Mouse (Mus musculus) frontal cortex, postnatal 25 days (tissue): ENCODE data around the gene Klrb1b.
"Not testable (repeated sequence)": the region's sequence is repeated elsewhere in the genome, so short reads cannot be mapped to it uniquely, and the experiment has no call there.

Source experiments
- DNase-seq, 2 experiments: peaks; one replicate each; pipeline ENCODE4 v3.0.0; 2022; ENCODE audit warnings: low spot score in 2 of 2

Gene Klrb1b

GRCm38 (mm10) chr6:128799896-128800270 lies 26.2 kb downstream of the Klrb1b start:
- no peak for DNase-seq

- peak; percentile 85 to 86 for DNase-seq
These were observed 26.8 kb downstream of the Klrb1b start for GRCm38 (mm10) chr6:128799144-128799895.

- DNase-seq, result peak; percentile 74 to 84
These were observed 27.4 kb downstream of the Klrb1b start for GRCm38 (mm10) chr6:128798772-128799143.

GRCm38 (mm10) chr6:128797936-128798771 lies 28.0 kb downstream of the Klrb1b start:
- DNase-seq, result no peak

GRCm38 (mm10) chr6:128797185-128797905 lies 28.8 kb downstream of the Klrb1b start:
- no peak for DNase-seq

- DNase-seq, result no peak
These were observed 29.7 kb downstream of the Klrb1b start for GRCm38 (mm10) chr6:128796321-128796955.

GRCm38 (mm10) chr6:128793734-128794133 lies 32.4 kb downstream of the Klrb1b start:
- DNase-seq, result no peak

- DNase-seq, result not testable (repeated sequence)
These were observed 35.6 kb downstream of the Klrb1b start for GRCm38 (mm10) chr6:128790491-128790994.

GRCm38 (mm10) chr6:128789115-128789514 lies 37.0 kb downstream of the Klrb1b start, which contains the start of gene Klrb1c:
Klrb1c (minus strand) TSS chr6:128789215.
- DNase-seq, result no peak

- DNase-seq, result no peak
These were observed 37.6 kb downstream of the Klrb1b start for GRCm38 (mm10) chr6:128788517-128788916.

- DNase-seq, result not testable (repeated sequence)
These were observed 39.7 kb downstream of the Klrb1b start for GRCm38 (mm10) chr6:128786396-128786795.

- no peak for DNase-seq
These were observed 56.5 kb downstream of the Klrb1b start for GRCm38 (mm10) chr6:128769481-128770253.

- no peak for DNase-seq
These were observed 58.1 kb downstream of the Klrb1b start for GRCm38 (mm10) chr6:128768047-128768446.

- DNase-seq, result not testable (repeated sequence)
These were observed 59.5 kb downstream of the Klrb1b start for GRCm38 (mm10) chr6:128766486-128767254.

- no peak for DNase-seq
These were observed 60.9 kb downstream of the Klrb1b start for GRCm38 (mm10) chr6:128765211-128765610.

- DNase-seq, result no peak
These were observed 61.5 kb downstream of the Klrb1b start for GRCm38 (mm10) chr6:128764598-128764997.

GRCm38 (mm10) chr6:128763736-128764523 lies 62.2 kb downstream of the Klrb1b start:
- peak; percentile 88 to 95 for DNase-seq
